Mouse (Mus musculus) liver, embryonic 16.5 days (tissue): ENCODE data around the gene Prkcb. TPM values are rescaled to one million over a fixed set of nuclear protein-coding genes. Genes with fewer than 3 reads are reported as not detected.

Source experiments
- ATAC-seq: fragments of 200-750 bp; cut with Nextera tagmentation; 2 replicates; pipeline ENCODE4 v1.8.0; 2017; ENCODE audit warnings: low read depth, mild to moderate bottlenecking, moderate number of reproducible peaks, moderate library complexity
- H3K27ac ChIP-seq: fragments of 300-500 bp; sonication (generic); 2 replicates; pipeline ENCODE4 v1.5.1; 2014; ENCODE audit warnings: mild to moderate bottlenecking, low read length
- H3K27me3 ChIP-seq: fragments of 300-500 bp; sonication (generic); 2 replicates; pipeline ENCODE4 v1.6.1; 2014; ENCODE audit warnings: low read depth, low read length, mixed read lengths; ENCODE audit not compliant: control insufficient read depth, insufficient read depth
- H3K36me3 ChIP-seq: fragments of 300-500 bp; sonication (generic); 2 replicates; pipeline ENCODE4 v1.6.1; 2014; ENCODE audit warnings: mild to moderate bottlenecking; ENCODE audit not compliant: control insufficient read depth, insufficient read depth
- H3K4me1 ChIP-seq: fragments of 300-500 bp; sonication (generic); 2 replicates; pipeline ENCODE4 v1.6.1; 2014; ENCODE audit warnings: low read depth, low read length, mixed read lengths; ENCODE audit not compliant: control insufficient read depth
- H3K4me2 ChIP-seq: fragments of 300-500 bp; sonication (generic); 2 replicates; pipeline ENCODE4 v1.6.1; 2014; ENCODE audit warnings: low read depth, low read length, mixed read lengths
- H3K4me3 ChIP-seq: fragments of 300-500 bp; sonication (generic); 2 replicates; pipeline ENCODE4 v1.5.1; 2014; ENCODE audit warnings: low read depth, mild to moderate bottlenecking, low read length
- H3K9ac ChIP-seq: fragments of 300-500 bp; sonication (generic); 2 replicates; pipeline ENCODE4 v1.6.1; 2014; ENCODE audit warnings: low read depth, low read length
- H3K9me3 ChIP-seq: fragments of 300-500 bp; sonication (generic); replicated peaks from 2 replicates; pipeline ENCODE4 v1.6.1; 2016; ENCODE audit warnings: low read length; ENCODE audit not compliant: control insufficient read depth
- WGBS: fragments of 180-500 bp; shearing (Covaris S2); extraction: QIAGEN DNeasy Blood & Tissue Kit; methylation state at CpG from one replicate; pipeline ENCODE4 v1.1.7; 2014; ENCODE audit not compliant: insufficient replicate concordance; 5-methylcytosine and 5-hydroxymethylcytosine counted together
- polyA plus RNA-seq: library from polyadenylated mRNA; unstranded; fragments of >200 nt; fragmentation: Nextera tagmentation; extraction: Ambion mirVana; gene quantifications from 2 replicates; pipeline ENCODE4 v1.2.1, GENCODE M21; 2015

Gene Prkcb
- polyA plus RNA-seq, 1 experiment from 2014 or later, result 4.7 TPM

DNA sequence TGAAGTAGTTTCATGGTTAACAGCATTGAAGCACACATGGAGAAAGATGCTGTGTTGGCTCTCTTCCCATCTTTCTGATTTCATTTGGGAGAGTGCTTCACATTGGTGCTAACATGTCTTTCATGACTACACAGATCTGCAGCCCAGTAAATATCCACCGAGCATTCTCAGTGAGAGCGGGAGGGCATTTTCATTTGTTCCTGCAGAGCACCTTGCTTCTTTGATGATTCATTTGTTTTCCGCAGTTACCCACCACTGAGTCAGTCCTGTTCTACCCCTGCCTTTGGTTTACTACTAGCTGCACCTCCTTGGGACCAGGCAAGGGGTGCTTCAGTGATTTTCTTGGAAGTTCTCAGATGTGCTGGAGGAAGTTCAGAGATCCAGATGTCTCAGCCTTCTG lies 8.3 kb downstream of the Prkcb start:
- H3K4me2 ChIP-seq, result no peak overlapping the region
- H3K36me3 ChIP-seq, result no peaks in the 10 kb centered on the region
- H3K4me3 ChIP-seq, result no peak overlapping the region
- no peaks in the 10 kb centered on the region for H3K4me1 ChIP-seq
- ATAC-seq, result no peak
- H3K27me3 ChIP-seq, result no peaks in the 10 kb centered on the region; the same call in 1 of the 2 replicates
- no peak overlapping the region for H3K9ac ChIP-seq
- H3K27ac ChIP-seq, result no peak overlapping the region
- WGBS, result 74% methylated on average over 3 of the region's 3 CpGs
- H3K9me3 ChIP-seq, result no peaks in the 10 kb centered on the region

- Histone ChIP-seq H3K4me2 (no peak overlapping the region), H3K4me3 (no peak overlapping the region), H3K27ac (no peak overlapping the region), H3K27me3 (no peaks in the 10 kb centered on the region), H3K9ac (no peak overlapping the region), H3K4me1 (no peaks in the 10 kb centered on the region), H3K36me3 (no peaks in the 10 kb centered on the region), H3K9me3 (no peaks in the 10 kb centered on the region)
- 27% methylated on average over 3 of the region's 3 CpGs for WGBS
- no peak for ATAC-seq
Measured at GRCm38 (mm10) chr7:122297627-122298026, 9.1 kb downstream of the Prkcb start.

DNA sequence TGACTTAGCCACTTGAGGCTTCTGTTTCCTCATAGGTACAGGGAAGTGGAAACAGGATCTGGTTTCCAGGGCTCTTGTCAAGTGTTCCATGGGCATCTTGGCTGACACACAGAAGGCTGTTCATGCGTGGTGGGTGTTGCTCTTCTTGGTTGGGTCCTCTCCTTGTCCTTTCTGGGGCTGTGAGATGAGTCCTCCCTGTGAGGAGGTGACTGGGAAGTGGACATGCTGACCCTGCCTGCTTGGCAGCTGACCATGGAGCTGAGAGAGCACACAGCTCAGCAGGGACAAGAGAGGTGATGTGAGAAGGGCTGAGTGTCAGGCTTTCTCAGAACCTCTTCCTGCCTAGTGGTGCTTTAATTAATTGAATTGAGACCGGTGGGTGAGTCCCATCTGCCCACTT lies 10.2 kb downstream of the Prkcb start:
- Histone ChIP-seq H3K9me3 (no peaks in the 10 kb centered on the region), H3K36me3 (no peaks in the 10 kb centered on the region), H3K4me2 (no peak overlapping the region), H3K27ac (no peak overlapping the region), H3K9ac (no peak overlapping the region), H3K4me3 (no peak overlapping the region), H3K4me1 (no peaks in the 10 kb centered on the region), H3K27me3 (no peaks in the 10 kb centered on the region)
- WGBS, result 52% methylated on average over 2 of the region's 2 CpGs
- ATAC-seq, result no peak

- H3K27me3 ChIP-seq, result no peaks in the 10 kb centered on the region
- H3K4me3 ChIP-seq, result no peak overlapping the region
- no peaks in the 10 kb centered on the region for H3K9me3 ChIP-seq
- ATAC-seq, result no peak
- H3K4me2 ChIP-seq, result no peak overlapping the region
- 54% methylated on average over 4 of the region's 4 CpGs for WGBS
- no peak overlapping the region for H3K27ac ChIP-seq
- no peaks in the 10 kb centered on the region for H3K36me3 ChIP-seq
- no peaks in the 10 kb centered on the region for H3K4me1 ChIP-seq
- H3K9ac ChIP-seq, result no peak overlapping the region
Measured at GRCm38 (mm10) chr7:122300538-122300937, 12.0 kb downstream of the Prkcb start.

- Histone ChIP-seq H3K9me3 (no peaks in the 10 kb centered on the region), H3K27me3 (no peaks in the 10 kb centered on the region), H3K4me1 (no peaks in the 10 kb centered on the region), H3K4me2 (no peak overlapping the region), H3K9ac (no peak overlapping the region), H3K4me3 (no peak overlapping the region), H3K36me3 (no peaks in the 10 kb centered on the region), H3K27ac (no peak overlapping the region)
- 65% methylated on average over 6 of the region's 6 CpGs for WGBS
- no peak for ATAC-seq
Measured at GRCm38 (mm10) chr7:122302538-122302937, 14.0 kb downstream of the Prkcb start.

DNA sequence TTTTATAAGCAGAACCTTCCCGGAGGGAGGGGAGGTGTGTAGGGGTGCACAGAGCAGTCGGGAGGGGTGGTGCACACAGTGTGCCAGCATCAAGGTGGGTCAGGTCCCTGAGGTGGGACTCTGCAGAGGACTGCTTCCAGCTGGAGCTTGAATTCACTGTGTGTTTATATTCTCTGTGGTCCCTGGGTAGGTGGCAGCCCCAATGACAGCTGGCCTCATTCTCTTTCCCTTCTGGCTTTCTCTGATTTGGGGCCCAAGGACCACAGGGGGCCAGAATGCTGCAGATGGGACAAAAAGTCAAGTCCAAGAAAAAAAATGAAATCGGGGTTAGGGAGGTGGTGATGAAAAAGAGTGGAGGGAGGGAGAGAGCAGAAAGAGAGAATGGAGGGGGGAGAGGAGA lies 15.4 kb downstream of the Prkcb start:
- WGBS, result 50% methylated on average over 3 of the region's 3 CpGs
- H3K9me3 ChIP-seq, result no peaks in the 10 kb centered on the region

GRCm38 (mm10) chr7:122304521-122304920 lies 16.0 kb downstream of the Prkcb start:
- no peak overlapping the region for H3K27ac ChIP-seq
- H3K9me3 ChIP-seq, result no peaks in the 10 kb centered on the region
- no peak overlapping the region for H3K4me3 ChIP-seq
- no peaks in the 10 kb centered on the region for H3K27me3 ChIP-seq
- WGBS, result 49% methylated on average over 2 of the region's 2 CpGs
- H3K36me3 ChIP-seq, result no peaks in the 10 kb centered on the region
- H3K4me2 ChIP-seq, result no peak overlapping the region
- ATAC-seq, result no peak
- no peaks in the 10 kb centered on the region for H3K4me1 ChIP-seq
- no peak overlapping the region for H3K9ac ChIP-seq

More for the DNA sequence above, 15.4 kb downstream of the Prkcb start:
- no peak overlapping the region for H3K27ac ChIP-seq
- H3K4me3 ChIP-seq, result no peak overlapping the region
- no peaks in the 10 kb centered on the region for H3K4me1 ChIP-seq
- no peaks in the 10 kb centered on the region for H3K36me3 ChIP-seq
- H3K9ac ChIP-seq, result no peak overlapping the region
- no peak overlapping the region for H3K4me2 ChIP-seq
- no peaks in the 10 kb centered on the region for H3K27me3 ChIP-seq
- ATAC-seq, result no peak

- ATAC-seq, result no peak
- 71% methylated on average over 9 of the region's 9 CpGs for WGBS
Measured at GRCm38 (mm10) chr7:122307241-122307640, 18.7 kb downstream of the Prkcb start.

DNA sequence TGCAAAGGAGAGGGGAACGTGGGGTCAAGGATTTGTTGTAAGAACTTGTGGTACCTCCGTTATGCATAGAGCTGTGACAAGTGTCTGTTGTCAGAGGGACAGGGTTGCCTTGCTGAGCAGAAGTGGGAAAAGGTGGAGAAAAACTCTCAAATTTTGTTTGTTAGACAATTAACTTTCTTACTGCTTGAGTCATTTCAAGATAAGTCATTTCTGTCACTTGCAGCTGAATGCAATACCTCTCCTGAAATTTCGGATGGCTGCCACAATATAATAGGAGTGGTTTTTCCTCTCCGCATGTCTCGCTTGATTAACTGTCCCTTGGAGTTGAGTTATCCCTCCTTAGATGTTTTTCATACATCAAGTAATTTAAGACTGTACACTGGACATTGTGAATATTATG lies 20.1 kb downstream of the Prkcb start:
- no peaks in the 10 kb centered on the region for H3K27me3 ChIP-seq
- WGBS, result 68% methylated on average over 5 of the region's 5 CpGs

More at GRCm38 (mm10) chr7:122307241-122307640, 18.7 kb downstream of the Prkcb start:
- no peaks in the 10 kb centered on the region for H3K36me3 ChIP-seq
- no peaks in the 10 kb centered on the region for H3K4me1 ChIP-seq
- H3K4me3 ChIP-seq, result no peak overlapping the region
- no peak overlapping the region for H3K27ac ChIP-seq
- H3K27me3 ChIP-seq, result no peaks in the 10 kb centered on the region
- no peak overlapping the region for H3K4me2 ChIP-seq
- no peak overlapping the region for H3K9ac ChIP-seq
- H3K9me3 ChIP-seq, result no peaks in the 10 kb centered on the region

More for the DNA sequence above, 20.1 kb downstream of the Prkcb start:
- no peak overlapping the region for H3K4me2 ChIP-seq
- no peaks in the 10 kb centered on the region for H3K9me3 ChIP-seq
- no peak for ATAC-seq
- H3K27ac ChIP-seq, result no peak overlapping the region
- no peaks in the 10 kb centered on the region for H3K36me3 ChIP-seq
- no peak overlapping the region for H3K4me3 ChIP-seq
- H3K4me1 ChIP-seq, result no peaks in the 10 kb centered on the region
- no peak overlapping the region for H3K9ac ChIP-seq
